8 mouse cellular contexts compared by ENCODE assay signal in genomic region chr19:57612179-57612472, GRCm38 (mm10). TPM values are rescaled to one million over a fixed set of nuclear protein-coding genes. Genes with fewer than 3 reads are reported as not detected.
DNase-seq lines count a peak whose midpoint lies in the region; ATAC-seq lines count a peak whose summit lies in the region.

No protein-coding gene starts in this region.

- ATAC-seq in CD4-positive, CD25-positive, alpha-beta regulatory T cell, adult 4 months = no peak
- no peak for ATAC-seq in neural tube, embryonic 11.5 days (ENCODE audit: insufficient read depth, low FRiP score, low TSS enrichment)
- ATAC-seq in limb, embryonic 12.5 days (ENCODE audit: insufficient number of reproducible peaks, insufficient read depth, low FRiP score, low TSS enrichment, low read depth) = no peak
- ATAC-seq in stomach, embryonic 15.5 days (ENCODE audit: insufficient read depth, low FRiP score, low read depth) = no peak

- H3K9ac ChIP-seq in neural tube, embryonic 11.5 days (ENCODE audit: low read length) = peak overlapping the region; percentile 93
- peak overlapping the region; percentile 95 for H3K9ac ChIP-seq in limb, embryonic 12.5 days (replicated peaks)
- no peak overlapping the region; the same call in 1 of the 2 replicates for H3K9ac ChIP-seq in stomach, embryonic 15.5 days

- H3K9me3 ChIP-seq in neural tube, embryonic 11.5 days (ENCODE audit: control insufficient read depth, low read length) = no peaks in the 10 kb centered on the region
- no peaks in the 10 kb centered on the region for H3K9me3 ChIP-seq in limb, embryonic 12.5 days
- H3K9me3 ChIP-seq in stomach, embryonic 15.5 days = no peaks in the 10 kb centered on the region

- 16% methylated on average over 2 of the region's 2 CpGs for WGBS in neural tube, embryonic 11.5 days
- WGBS in limb, embryonic 12.5 days = 14% methylated on average over 2 of the region's 2 CpGs
- WGBS in stomach, embryonic 15.5 days = 2% methylated on average over 2 of the region's 2 CpGs

- peaks cover 5% of the 10 kb centered on the region for H3K4me1 ChIP-seq in neural tube, embryonic 11.5 days (ENCODE audit: control insufficient read depth, insufficient read depth, low read length)
- H3K4me1 ChIP-seq in limb, embryonic 12.5 days (replicated peaks) = peaks cover 32% of the 10 kb centered on the region
- H3K4me1 ChIP-seq in stomach, embryonic 15.5 days = peaks cover 4% of the 10 kb centered on the region; the same call in 1 of the 2 replicates

- DNase-seq in CD4-positive, CD25-positive, alpha-beta regulatory T cell, adult 2 months (ENCODE audit: low read depth, low spot score) = peak; percentile 9
- no peak for DNase-seq in neural tube, embryonic 11.5 days (ENCODE audit: low spot score)
- no peak for DNase-seq in neural tube, embryonic 10.5 days (ENCODE audit: extremely low spot score, low spot score)
- no peak for DNase-seq in adrenal gland, adult 18-20 months (ENCODE audit: low spot score in 2 of 2)
- DNase-seq in ovary, postnatal 14 days (ENCODE audit: low spot score) = no peak

- no peaks in the 10 kb centered on the region for H3K36me3 ChIP-seq in neural tube, embryonic 11.5 days (ENCODE audit: control insufficient read depth, insufficient read depth, low read length)
- H3K36me3 ChIP-seq in limb, embryonic 12.5 days = no peaks in the 10 kb centered on the region
- no peaks in the 10 kb centered on the region for H3K36me3 ChIP-seq in stomach, embryonic 15.5 days

- H3K4me3 ChIP-seq in neural tube, embryonic 11.5 days (ENCODE audit: low read depth, low read length) = peak overlapping the region; percentile 95
- H3K4me3 ChIP-seq in limb, embryonic 12.5 days (replicated peaks) = peak overlapping the region; percentile 95
- peak overlapping the region; percentile 70 for H3K4me3 ChIP-seq in stomach, embryonic 15.5 days (replicated peaks)

- H3K27me3 ChIP-seq in neural tube, embryonic 11.5 days (ENCODE audit: control insufficient read depth, insufficient read depth, low read length) = no peaks in the 10 kb centered on the region
- H3K27me3 ChIP-seq in limb, embryonic 12.5 days = no peaks in the 10 kb centered on the region
- H3K27me3 ChIP-seq in stomach, embryonic 15.5 days (replicated peaks) = no peaks in the 10 kb centered on the region

- peak overlapping the region; percentile 100 for H3K4me2 ChIP-seq in neural tube, embryonic 11.5 days (ENCODE audit: low read depth)
- peak overlapping the region; percentile 98 for H3K4me2 ChIP-seq in limb, embryonic 12.5 days
- peak overlapping the region; percentile 84 for H3K4me2 ChIP-seq in stomach, embryonic 15.5 days

- H3K27ac ChIP-seq in neural tube, embryonic 11.5 days (ENCODE audit: low read depth, low read length) = no peak overlapping the region
- no peak overlapping the region for H3K27ac ChIP-seq in limb, embryonic 12.5 days
- peak overlapping the region; percentile 98; the same call in 1 of the 2 replicates for H3K27ac ChIP-seq in stomach, embryonic 15.5 days

RNA-seq across cellular contexts. Expression of gene Atrnl1, which starts 1.3 kb away (rescaled TPM):
- polyA plus RNA-seq in CD4-positive, CD25-positive, alpha-beta regulatory T cell, adult 4 months (2017; shearing (Covaris generic)) = under 1 TPM in 1 of 2 experiments, not detected in 1; 0.11 TPM
- 7.4 and 7.6 TPM in 2 replicates for polyA plus RNA-seq in neural tube, embryonic 11.5 days (2014; fragmentation: Nextera tagmentation; extraction: Ambion mirVana)
- 8.2 and 9.6 TPM in 2 replicates for polyA plus RNA-seq in limb, embryonic 12.5 days (2016; fragmentation: Nextera tagmentation; extraction: Ambion mirVana)
- 6.1 and 7.2 TPM in 2 replicates for polyA plus RNA-seq in stomach, embryonic 15.5 days (2015; fragmentation: Nextera tagmentation; extraction: Ambion mirVana)
- 10 to 100 TPM; 22.4 to 23.5 TPM for total RNA-seq in adrenal gland, adult 18-20 months (2021)
